Mouse (Mus musculus) cerebellum, adult 18-20 months (tissue): ENCODE results near the gene Pcare.

ENCODE experiments used
- DNase-seq, 2 experiments: peaks; one replicate each; pipeline ENCODE4 v3.0.0; 2021

The Pcare gene

DNA sequence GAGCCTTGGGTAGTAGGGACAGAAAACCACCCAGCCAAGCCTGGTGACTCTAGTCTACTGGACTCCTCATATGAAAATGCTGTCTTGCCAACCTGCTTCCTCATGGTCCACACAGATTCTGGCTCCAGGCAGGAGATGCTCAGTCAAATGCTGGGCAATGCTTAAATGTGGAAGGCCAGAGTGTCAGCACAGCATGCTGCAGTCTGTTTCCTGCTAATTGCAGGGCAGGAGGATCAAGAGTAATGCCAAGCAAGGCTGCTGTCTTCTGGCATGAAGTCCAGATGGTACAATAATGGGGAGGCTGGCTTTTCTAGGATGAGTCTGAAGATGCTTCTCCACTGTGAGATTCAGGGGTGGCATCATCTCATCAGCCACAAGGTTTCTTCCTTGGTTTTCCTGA lies 32.3 kb downstream of the Pcare start:
- peak; percentile 59 to 77 for DNase-seq

DNA sequence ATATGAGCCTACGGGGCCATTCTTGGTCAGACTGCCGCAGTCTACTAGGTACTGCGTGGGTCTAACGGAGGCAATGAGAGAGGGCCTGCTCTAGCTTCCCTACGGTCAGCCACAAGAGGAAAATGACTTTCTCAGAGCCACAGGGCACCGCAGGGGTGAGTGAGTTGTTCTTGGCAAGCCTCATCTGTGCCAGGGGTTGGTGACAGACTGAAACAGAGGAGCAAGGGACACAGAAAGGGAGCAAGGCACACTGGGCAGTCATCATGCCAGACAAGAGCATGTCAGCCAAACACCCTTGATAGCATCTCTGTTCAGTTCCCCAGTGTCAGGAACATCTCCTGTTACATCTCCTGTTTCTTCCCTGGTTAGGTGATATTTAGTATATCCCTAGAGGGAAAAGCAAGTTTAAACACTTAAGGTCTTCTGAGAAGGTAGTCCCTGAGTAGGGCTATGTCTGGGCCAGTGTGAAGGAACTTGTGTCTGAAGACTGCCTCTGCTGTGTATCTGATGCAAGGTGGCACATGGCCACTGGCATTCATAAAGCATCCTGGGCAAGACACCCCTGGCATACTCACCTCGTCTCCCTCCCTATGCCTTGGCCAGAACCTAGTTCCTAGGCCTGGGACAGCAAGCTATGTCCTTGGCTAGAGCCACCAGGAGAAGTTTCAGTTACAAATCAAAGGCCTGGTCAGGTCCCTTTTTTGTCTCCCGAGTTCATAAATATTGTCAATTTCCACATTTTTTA lies 34.6 kb downstream of the Pcare start:
- no peak for DNase-seq

DNA sequence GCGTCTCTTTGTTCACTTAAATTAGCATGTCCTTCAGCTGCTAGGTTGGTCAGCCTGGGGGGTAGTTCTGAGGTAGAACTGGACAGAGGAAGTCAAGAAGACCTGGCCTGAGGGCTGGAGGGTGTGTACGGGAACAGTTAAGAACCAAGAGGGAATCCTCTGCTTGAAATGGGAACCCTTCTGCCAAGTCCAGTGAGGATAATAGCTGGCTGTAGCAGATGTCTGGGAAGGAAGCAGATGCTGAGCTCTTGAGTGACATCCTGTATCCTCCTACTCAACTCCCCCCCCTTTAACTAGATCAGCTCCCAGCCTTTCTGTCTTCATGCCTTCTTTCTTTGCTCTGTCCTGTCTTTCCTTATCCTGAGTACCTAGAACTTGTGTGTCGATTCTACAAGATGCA lies 37.7 kb downstream of the Pcare start:
- no peak for DNase-seq

DNA sequence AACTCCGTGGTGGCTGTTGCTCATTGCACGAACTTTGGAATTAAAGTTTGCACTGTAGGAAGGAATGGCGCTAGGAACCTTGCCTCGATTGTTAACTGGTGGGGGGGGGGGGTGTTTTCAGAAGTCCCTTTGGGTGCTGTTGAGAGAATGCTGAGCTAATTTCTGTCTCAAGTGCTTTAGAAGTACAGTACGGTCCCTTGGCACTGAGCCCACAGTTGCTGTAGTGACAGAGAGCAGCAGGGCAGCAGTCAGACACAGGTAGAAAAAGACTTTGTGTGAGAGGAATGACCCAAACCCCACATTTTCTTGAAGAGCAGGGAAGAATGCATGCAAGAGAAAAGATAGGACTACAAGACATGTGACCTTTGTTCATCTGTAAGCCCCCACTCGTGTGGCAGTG lies 40.4 kb downstream of the Pcare start:
- DNase-seq, result no peak

DNA sequence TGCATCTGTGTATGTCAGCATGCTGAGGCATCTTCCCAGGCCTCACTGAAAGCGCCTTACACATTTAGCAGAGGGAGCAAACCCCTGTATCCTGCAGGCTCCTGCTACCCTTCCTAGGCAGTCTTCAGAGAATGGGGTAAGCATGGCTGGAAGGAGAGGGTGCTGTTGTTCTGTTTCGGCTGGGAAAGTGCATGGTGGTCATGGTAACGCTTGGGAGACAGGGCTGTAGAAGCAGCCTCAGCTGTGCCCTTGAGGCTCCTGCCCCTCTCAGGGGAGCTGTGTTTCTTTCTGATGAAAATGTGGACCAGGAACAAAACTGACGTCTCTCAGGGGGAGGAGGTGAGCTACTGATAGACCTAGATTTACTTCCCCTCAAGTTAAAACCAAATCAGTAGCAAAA lies 45.0 kb downstream of the Pcare start:
- DNase-seq, result no peak

DNA sequence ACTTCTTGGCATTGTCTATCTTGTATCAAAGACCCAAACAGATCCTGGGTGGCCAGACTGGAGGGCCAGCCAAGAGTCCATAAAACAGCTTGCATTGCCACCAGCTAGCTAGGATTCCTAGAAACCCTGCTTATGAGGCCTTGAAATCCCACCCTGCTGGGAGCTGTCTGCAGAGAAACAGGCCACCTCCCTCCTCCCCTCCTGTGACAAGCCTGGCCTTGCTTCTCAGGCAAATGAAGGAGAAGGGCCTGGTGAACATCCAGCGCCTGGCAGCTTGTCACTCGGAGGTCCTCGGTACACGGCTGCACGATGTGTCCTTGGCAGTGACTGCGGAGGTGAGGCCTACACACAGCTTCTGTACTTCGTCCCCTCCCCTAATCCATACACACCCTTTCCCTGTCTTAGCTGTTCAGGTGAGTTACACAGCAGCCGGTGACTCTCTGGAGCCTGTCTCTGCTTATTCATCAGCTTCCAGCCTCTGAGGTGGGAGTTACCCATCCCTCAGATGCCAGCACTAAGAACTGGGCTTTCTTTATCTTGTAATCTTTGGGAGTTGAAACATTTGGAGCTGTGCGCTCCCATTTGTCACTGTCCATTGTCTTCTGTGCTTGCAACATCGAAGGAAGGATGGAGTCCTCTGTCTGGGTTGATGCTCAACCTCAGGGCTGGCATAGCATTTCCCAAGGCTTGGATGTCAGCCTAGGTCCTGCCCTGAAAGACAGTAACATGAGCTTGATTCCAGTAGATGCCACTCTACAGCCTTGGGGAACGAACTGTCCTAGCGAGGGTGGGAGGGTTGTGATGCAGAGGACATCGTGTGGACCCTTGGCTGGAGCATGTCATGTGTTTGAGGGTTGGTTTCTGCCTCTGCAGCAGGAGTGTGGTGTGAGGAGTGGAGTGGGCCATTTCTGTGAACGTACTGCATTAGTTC lies 46.9 kb downstream of the Pcare start:
- no peak for DNase-seq

DNA sequence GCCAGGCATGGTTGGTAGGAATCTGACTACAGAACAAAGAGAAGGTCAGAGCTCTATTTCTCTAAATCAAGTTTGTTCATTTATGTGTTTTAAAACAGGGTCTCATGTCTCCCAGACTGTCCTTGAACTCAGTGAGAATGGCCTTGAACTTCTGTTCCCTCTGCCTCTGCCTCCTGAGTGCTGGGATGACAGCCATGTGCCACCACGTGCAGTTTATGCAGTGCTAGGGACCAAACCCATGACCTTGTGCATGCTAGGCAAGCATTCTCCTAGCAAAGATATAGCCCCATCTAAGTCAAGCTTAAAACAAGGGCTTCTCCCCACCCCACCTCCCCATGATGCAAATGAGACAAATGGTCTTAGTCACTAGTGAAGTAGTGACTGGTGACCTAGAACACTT lies 47.6 kb downstream of the Pcare start:
- no peak for DNase-seq

DNA sequence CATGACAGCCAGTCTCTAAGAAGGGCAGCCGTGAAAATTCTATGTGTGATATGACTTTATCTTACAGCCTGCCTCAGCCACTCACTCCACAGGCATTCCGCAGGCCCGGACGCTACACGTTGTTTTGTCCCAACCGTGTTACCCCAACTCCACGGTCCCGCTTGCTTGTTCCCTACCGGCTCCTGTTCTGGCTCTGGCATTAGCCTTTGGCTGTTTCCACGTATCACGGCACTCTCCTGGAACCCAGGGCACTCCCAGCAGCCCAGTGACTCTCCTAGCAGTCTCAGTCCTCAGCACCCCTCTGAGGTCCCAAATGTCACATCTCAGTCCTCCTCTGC lies 54.1 kb downstream of the Pcare start:
- DNase-seq, result no peak

DNA sequence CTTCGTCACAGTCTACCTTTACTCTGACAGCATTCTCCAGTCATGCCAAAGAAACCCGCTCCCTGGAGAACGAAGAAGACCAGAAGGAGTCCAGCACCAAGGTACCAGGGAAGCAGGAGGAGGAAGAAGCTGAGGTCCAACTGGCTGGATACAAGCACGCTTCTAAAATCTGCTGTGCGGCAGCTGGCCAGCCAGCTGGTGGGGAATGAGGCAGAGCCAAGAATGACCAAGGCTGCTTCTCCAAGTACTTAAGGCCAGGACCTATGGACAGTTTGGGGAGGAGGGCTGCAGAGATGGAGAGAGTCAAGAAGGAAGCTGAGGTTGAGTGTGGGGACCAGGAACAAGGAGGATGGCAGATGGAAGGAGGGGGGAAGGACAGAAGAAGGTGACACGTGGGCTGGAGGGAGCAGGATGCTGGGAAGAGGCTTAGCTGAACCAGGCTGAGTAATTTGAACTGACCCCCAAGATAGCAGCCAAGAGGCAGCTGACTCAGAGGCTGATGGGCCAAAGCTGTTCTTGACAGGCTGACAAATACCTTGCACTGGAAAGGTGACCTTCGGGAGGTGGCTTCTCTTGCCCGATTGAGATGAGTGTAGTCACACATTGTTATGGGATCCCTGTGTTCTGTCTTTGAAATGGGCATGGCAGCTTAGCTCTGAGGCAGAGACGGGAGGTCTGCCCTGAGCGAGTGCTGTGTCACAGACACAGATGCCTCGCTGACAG lies 54.6 kb downstream of the Pcare start:
- DNase-seq, result peak in 1 of 2 experiments; percentile 9

DNA sequence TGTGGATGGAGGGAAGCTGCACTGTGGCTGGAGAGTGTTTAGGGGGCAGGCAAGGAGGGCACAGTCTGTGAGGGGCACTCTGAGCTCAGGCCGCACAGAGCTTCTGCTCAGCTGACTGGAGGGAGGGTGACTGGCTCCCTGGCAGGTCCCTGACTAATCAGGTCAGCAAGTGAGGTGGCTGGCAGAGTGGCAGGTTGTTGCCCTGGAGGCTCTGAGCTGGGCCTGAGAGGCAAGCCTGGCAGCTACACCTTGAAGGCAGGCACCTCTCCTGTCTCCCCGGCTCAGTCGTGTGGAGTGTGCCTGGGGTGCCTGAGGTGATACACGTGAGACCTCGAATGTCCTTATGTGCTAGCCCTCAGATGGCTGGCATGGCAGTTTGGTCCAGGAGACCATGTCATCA lies 56.3 kb downstream of the Pcare start:
- no peak for DNase-seq

DNA sequence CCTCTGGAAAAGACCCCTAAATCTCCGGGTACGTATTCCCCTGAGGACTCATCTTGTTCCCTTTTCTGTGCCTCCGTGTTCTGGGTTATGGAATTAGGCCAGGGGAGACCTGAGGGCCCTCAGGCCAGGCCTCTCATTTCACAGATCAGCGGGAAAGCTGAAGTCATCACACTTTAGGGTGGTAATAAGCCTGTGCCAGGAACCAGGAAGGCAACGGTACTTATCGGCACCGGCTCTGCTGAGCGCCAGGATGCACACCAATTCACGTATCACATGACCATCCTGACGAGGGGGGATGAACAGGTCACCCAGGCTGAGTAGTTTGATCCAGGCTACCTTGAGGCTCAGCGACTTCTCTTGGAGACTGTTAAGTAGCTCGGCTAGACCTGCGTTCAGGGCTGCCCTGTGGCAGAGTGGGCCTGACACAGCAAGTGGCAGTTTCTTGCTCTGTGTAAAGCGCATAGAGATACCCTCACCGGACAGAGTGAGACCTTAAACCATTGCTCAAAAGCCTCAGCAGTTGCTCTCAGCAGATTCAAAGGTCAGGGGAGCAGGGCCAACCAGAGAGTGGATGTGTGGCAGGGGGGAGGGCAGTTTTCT lies 56.9 kb downstream of the Pcare start:
- no peak for DNase-seq

DNA sequence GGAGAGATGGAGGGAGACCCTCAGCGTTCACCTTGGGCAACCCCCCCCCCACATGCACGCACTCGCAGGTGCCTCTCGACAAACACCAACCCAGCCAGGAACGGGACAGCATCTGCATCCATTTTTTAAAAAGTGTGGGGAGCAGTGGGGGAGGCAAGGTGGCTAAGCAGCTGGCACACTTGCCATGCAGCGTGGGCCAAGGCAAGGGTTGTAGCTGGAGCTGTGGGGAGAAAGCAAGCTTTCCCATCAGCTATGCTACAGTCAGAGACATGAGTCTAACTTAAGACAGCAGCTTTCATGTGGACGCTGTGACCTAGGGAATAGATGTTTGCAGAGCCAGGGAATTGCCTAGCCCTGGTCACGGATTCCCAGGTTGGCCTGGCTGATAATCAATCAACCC lies 57.5 kb downstream of the Pcare start:
- no peak for DNase-seq

DNA sequence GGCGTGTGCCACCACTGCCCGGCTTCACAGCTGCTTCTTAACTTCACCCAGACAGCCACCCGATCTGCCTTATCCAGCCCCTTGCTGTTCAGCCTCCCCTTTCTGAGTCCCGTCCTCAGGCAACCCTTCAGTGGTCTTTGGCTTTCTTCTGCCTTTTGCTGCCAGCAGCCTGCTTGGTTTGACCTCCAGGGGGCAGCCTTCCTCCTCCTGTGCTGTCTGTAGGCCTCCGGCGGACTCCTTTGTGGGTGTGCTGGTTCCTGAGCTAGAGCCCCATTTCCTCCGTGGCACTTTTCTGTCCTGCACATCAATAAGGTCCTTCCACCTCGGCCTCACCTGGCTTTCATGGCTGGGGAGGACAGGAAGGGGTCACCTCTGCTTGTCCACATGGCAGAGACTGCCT lies 58.9 kb downstream of the Pcare start:
- no peak for DNase-seq
